Mouse (Mus musculus): Measurements from ENCODE around the gene Gosr2. TPM values are rescaled to one million over a fixed set of nuclear protein-coding genes. Genes with fewer than 3 reads are reported as not detected.

Gene Gosr2
- polyA plus RNA-seq, 2 experiments, result 27.6 to 39.1 TPM

GRCm38 (mm10) chr11:103693241-103693640 lies 4.5 kb downstream of the Gosr2 start:
- WGBS (ENCODE audit: insufficient replicate concordance), result 75% methylated on average over 1 of the region's 1 CpGs
- Histone ChIP-seq H3K4me3 (ENCODE audit: insufficient read depth in 1 of 2, low read depth in 2 of 2, low read length in 2 of 2) (no peak overlapping the region), H3K9ac (replicated peaks) (no peak overlapping the region), H3K27me3 (ENCODE audit: control insufficient read depth, insufficient read depth, low read length) (no peaks in the 10 kb centered on the region), H3K4me2 (ENCODE audit: low read depth) (no peak overlapping the region), H3K27ac (no peak overlapping the region), H3K36me3 (replicated peaks; ENCODE audit: control insufficient read depth, insufficient read depth, low read depth) (no peaks in the 10 kb centered on the region), H3K9me3 (ENCODE audit: control insufficient read depth, low read length) (no peaks in the 10 kb centered on the region), H3K4me1 (replicated peaks; ENCODE audit: control insufficient read depth in 2 of 2, insufficient read depth in 2 of 2, low read length in 1 of 2) (peaks cover 3 to 14% of the 10 kb centered on the region in 2 experiments)
- DNase-seq (ENCODE audit: low read depth in 3 of 3, low spot score in 3 of 3) (no peak), ATAC-seq (ENCODE audit: insufficient read depth) (no peak)
- no peak for TF ChIP-seq CTCF (IDR thresholded peaks at IDR 0.05; ENCODE audit: low read depth)
- TF ChIP-seq EP300 (IDR thresholded peaks at IDR 0.05; ENCODE audit: low read depth), result no peak

- 71% methylated on average over 1 of the region's 1 CpGs for WGBS (ENCODE audit: insufficient replicate concordance)
- H3K9me3 ChIP-seq (ENCODE audit: control insufficient read depth, low read length), result no peaks in the 10 kb centered on the region
- H3K9ac ChIP-seq (replicated peaks), result no peak overlapping the region
- H3K4me2 ChIP-seq (ENCODE audit: low read depth), result no peak overlapping the region
- no peaks in the 10 kb centered on the region for H3K27me3 ChIP-seq (ENCODE audit: control insufficient read depth, insufficient read depth, low read length)
- H3K36me3 ChIP-seq (replicated peaks; ENCODE audit: control insufficient read depth, insufficient read depth, low read depth), result peaks cover 7% of the 10 kb centered on the region
- peaks cover 0 to 10% of the 10 kb centered on the region in 2 experiments; a peak in 2 of 4 replicates for H3K4me1 ChIP-seq (replicated peaks; ENCODE audit: control insufficient read depth in 2 of 2, insufficient read depth in 2 of 2, low read length in 1 of 2)
- ATAC-seq (ENCODE audit: insufficient read depth) (no peak), DNase-seq (ENCODE audit: low read depth in 3 of 3, low spot score in 3 of 3) (no peak)
- no peak overlapping the region for H3K27ac ChIP-seq
- TF ChIP-seq CTCF (IDR thresholded peaks at IDR 0.05; ENCODE audit: low read depth), result no peak
- TF ChIP-seq EP300 (IDR thresholded peaks at IDR 0.05; ENCODE audit: low read depth), result no peak
- H3K4me3 ChIP-seq (ENCODE audit: insufficient read depth in 1 of 2, low read depth in 2 of 2, low read length in 2 of 2), result no peak overlapping the region
Observed at GRCm38 (mm10) chr11:103691036-103691435, 6.7 kb downstream of the Gosr2 start.

GRCm38 (mm10) chr11:103688980-103689378 lies 8.7 kb downstream of the Gosr2 start:
- WGBS (ENCODE audit: insufficient replicate concordance), result 19% methylated on average over 3 of the region's 3 CpGs
- TF ChIP-seq EP300 (IDR thresholded peaks at IDR 0.05; ENCODE audit: low read depth), result no peak
- no peak for TF ChIP-seq CTCF (IDR thresholded peaks at IDR 0.05; ENCODE audit: low read depth)
- Histone ChIP-seq H3K27ac (no peak overlapping the region), H3K4me2 (ENCODE audit: low read depth) (no peak overlapping the region), H3K9me3 (ENCODE audit: control insufficient read depth, low read length) (no peaks in the 10 kb centered on the region), H3K4me3 (ENCODE audit: insufficient read depth in 1 of 2, low read depth in 2 of 2, low read length in 2 of 2) (no peak overlapping the region), H3K27me3 (ENCODE audit: control insufficient read depth, insufficient read depth, low read length) (no peaks in the 10 kb centered on the region), H3K36me3 (replicated peaks; ENCODE audit: control insufficient read depth, insufficient read depth, low read depth) (peaks cover 14% of the 10 kb centered on the region), H3K4me1 (replicated peaks; ENCODE audit: control insufficient read depth in 2 of 2, insufficient read depth in 2 of 2, low read length in 1 of 2) (peaks cover 0 to 7% of the 10 kb centered on the region in 2 experiments; a peak in 2 of 4 replicates), H3K9ac (replicated peaks) (no peak overlapping the region)
- ATAC-seq (ENCODE audit: insufficient read depth), result no peak
- no peak for DNase-seq (ENCODE audit: low read depth in 3 of 3, low spot score in 3 of 3)

GRCm38 (mm10) chr11:103688271-103688979 lies 9.3 kb downstream of the Gosr2 start:
- WGBS (ENCODE audit: insufficient replicate concordance), result 52% methylated on average over 6 of the region's 6 CpGs
- TF ChIP-seq CTCF (IDR thresholded peaks at IDR 0.05; ENCODE audit: low read depth), result no peak
- no peak for TF ChIP-seq EP300 (IDR thresholded peaks at IDR 0.05; ENCODE audit: low read depth)
- Histone ChIP-seq H3K9me3 (ENCODE audit: control insufficient read depth, low read length) (no peaks in the 10 kb centered on the region), H3K36me3 (replicated peaks; ENCODE audit: control insufficient read depth, insufficient read depth, low read depth) (peaks cover 18% of the 10 kb centered on the region), H3K27ac (no peak overlapping the region), H3K27me3 (ENCODE audit: control insufficient read depth, insufficient read depth, low read length) (no peaks in the 10 kb centered on the region), H3K9ac (replicated peaks) (no peak overlapping the region), H3K4me1 (replicated peaks; ENCODE audit: control insufficient read depth in 2 of 2, insufficient read depth in 2 of 2, low read length in 1 of 2) (peaks cover 0 to 7% of the 10 kb centered on the region in 2 experiments; a peak in 2 of 4 replicates), H3K4me3 (ENCODE audit: insufficient read depth in 1 of 2, low read depth in 2 of 2, low read length in 2 of 2) (no peak overlapping the region), H3K4me2 (ENCODE audit: low read depth) (no peak overlapping the region)
- DNase-seq (ENCODE audit: low read depth in 3 of 3, low spot score in 3 of 3) (no peak), ATAC-seq (ENCODE audit: insufficient read depth) (no peak)

GRCm38 (mm10) chr11:103686706-103687105 lies 11.0 kb downstream of the Gosr2 start:
- H3K9ac ChIP-seq (replicated peaks), result no peak overlapping the region
- no peaks in the 10 kb centered on the region for H3K9me3 ChIP-seq (ENCODE audit: control insufficient read depth, low read length)
- DNase-seq (ENCODE audit: low read depth in 3 of 3, low spot score in 3 of 3) (no peak), ATAC-seq (ENCODE audit: insufficient read depth) (no peak)
- H3K4me1 ChIP-seq (replicated peaks; ENCODE audit: control insufficient read depth in 2 of 2, insufficient read depth in 2 of 2, low read length in 1 of 2), result peaks cover 0 to 7% of the 10 kb centered on the region in 2 experiments; a peak in 2 of 4 replicates
- no peak overlapping the region for H3K4me2 ChIP-seq (ENCODE audit: low read depth)
- 60% methylated on average over 6 of the region's 6 CpGs for WGBS (ENCODE audit: insufficient replicate concordance)
- TF ChIP-seq EP300 (IDR thresholded peaks at IDR 0.05; ENCODE audit: low read depth), result no peak
- TF ChIP-seq CTCF (IDR thresholded peaks at IDR 0.05; ENCODE audit: low read depth), result no peak
- no peak overlapping the region for H3K4me3 ChIP-seq (ENCODE audit: insufficient read depth in 1 of 2, low read depth in 2 of 2, low read length in 2 of 2)
- no peaks in the 10 kb centered on the region for H3K27me3 ChIP-seq (ENCODE audit: control insufficient read depth, insufficient read depth, low read length)
- H3K27ac ChIP-seq, result no peak overlapping the region
- peaks cover 23% of the 10 kb centered on the region for H3K36me3 ChIP-seq (replicated peaks; ENCODE audit: control insufficient read depth, insufficient read depth, low read depth)

Measured in liver, embryonic 14.5 days (tissue).